Mouse (Mus musculus) bone marrow, adult 2 months (tissue): ENCODE data around the gene Tspan2.

Experiments used
- CTCF ChIP-seq: fragments of 200-500 bp; IDR thresholded peaks from 2 replicates; pipeline ENCODE4 v1.5.1; 2011; ENCODE audit warnings: low read length, control low read depth; ENCODE audit not compliant: control insufficient read depth, insufficient read depth
- POLR2A ChIP-seq: fragments of 200-500 bp; IDR thresholded peaks from 2 replicates; pipeline ENCODE4 v1.6.1; 2011; ENCODE audit warnings: low read depth, mild to moderate bottlenecking, control low read depth, low read length, borderline replicate concordance; ENCODE audit not compliant: control insufficient read depth

- TF ChIP-seq CTCF, result no peak
- no peak for TF ChIP-seq POLR2A
These were observed 1.7 kb upstream of the Tspan2 start for GRCm38 (mm10) chr3:102732619-102733018.
